Mouse (Mus musculus) hindbrain, postnatal 0 days (tissue): ENCODE data around the gene Plk5. TPM values are rescaled to one million over a fixed set of nuclear protein-coding genes. Genes with fewer than 3 reads are reported as not detected.

Experiments
- ATAC-seq: fragments of 200-750 bp; cut with Nextera tagmentation; 2 replicates; pipeline ENCODE4 v1.8.0; 2017; ENCODE audit warnings: mild to moderate bottlenecking, moderate TSS enrichment, moderate library complexity
- DNase-seq: peaks from one replicate; pipeline ENCODE4 v3.0.0-alpha.2; 2015; ENCODE audit warnings: low spot score
- H3K27ac ChIP-seq: fragments of 300-500 bp; sonication (generic); 2 replicates; pipeline ENCODE4 v1.5.1; 2014; ENCODE audit warnings: mild to moderate bottlenecking
- H3K27me3 ChIP-seq: fragments of 300-500 bp; sonication (generic); 2 replicates; pipeline ENCODE4 v1.6.1; 2014; ENCODE audit warnings: low read length, mixed read lengths; ENCODE audit not compliant: insufficient read depth
- H3K36me3 ChIP-seq: fragments of 300-500 bp; sonication (generic); 2 replicates; pipeline ENCODE4 v1.6.1; 2014; ENCODE audit warnings: low read length, mixed read lengths; ENCODE audit not compliant: insufficient read depth
- H3K4me1 ChIP-seq: fragments of 300-500 bp; sonication (generic); 2 replicates; pipeline ENCODE4 v1.6.1; 2014; ENCODE audit warnings: antibody characterized with exemption, low read length, mixed read lengths; ENCODE audit not compliant: insufficient read depth
- H3K4me2 ChIP-seq: fragments of 300-500 bp; sonication (generic); 2 replicates; pipeline ENCODE4 v1.6.1; 2014; ENCODE audit warnings: low read depth, mild to moderate bottlenecking, low read length, moderate library complexity, mixed read lengths
- H3K4me3 ChIP-seq: fragments of 300-500 bp; sonication (generic); 2 replicates; pipeline ENCODE4 v1.5.1; 2014; ENCODE audit warnings: low read length
- H3K9ac ChIP-seq: fragments of 300-500 bp; sonication (generic); replicated peaks from 2 replicates; pipeline ENCODE4 v1.6.1; 2014; ENCODE audit warnings: mild to moderate bottlenecking, low read length, moderate library complexity, mixed read lengths
- H3K9me3 ChIP-seq: fragments of 300-500 bp; sonication (generic); 2 replicates; pipeline ENCODE4 v1.6.1; 2016; ENCODE audit warnings: low read length, mixed read lengths
- CTCF ChIP-seq: IDR thresholded peaks from 2 replicates; pipeline ENCODE4 v1.5.1; 2016; ENCODE audit warnings: antibody characterized with exemption, control low read depth, low read depth
- WGBS: fragments of 180-500 bp; shearing (Covaris S2); extraction: QIAGEN DNeasy Blood & Tissue Kit; methylation state at CpG from one replicate; pipeline ENCODE4 v1.1.7; 2014; 5-methylcytosine and 5-hydroxymethylcytosine counted together
- polyA plus RNA-seq: library from polyadenylated mRNA; unstranded; fragments of >200 nt; fragmentation: Nextera tagmentation; extraction: Ambion mirVana; gene quantifications from 2 replicates; pipeline ENCODE4 v1.2.1, GENCODE M21; 2015
- total RNA-seq: library from RNA; depleted of rRNA; stranded (reverse); fragments of >200 nt; gene quantifications from 2 replicates; pipeline ENCODE4 v1.2.3, GENCODE M21; 2014

Plk5 gene
- total and polyA plus RNA-seq, 2 experiments from 2014 or later, result 8.9 to 15.7 TPM

DNA sequence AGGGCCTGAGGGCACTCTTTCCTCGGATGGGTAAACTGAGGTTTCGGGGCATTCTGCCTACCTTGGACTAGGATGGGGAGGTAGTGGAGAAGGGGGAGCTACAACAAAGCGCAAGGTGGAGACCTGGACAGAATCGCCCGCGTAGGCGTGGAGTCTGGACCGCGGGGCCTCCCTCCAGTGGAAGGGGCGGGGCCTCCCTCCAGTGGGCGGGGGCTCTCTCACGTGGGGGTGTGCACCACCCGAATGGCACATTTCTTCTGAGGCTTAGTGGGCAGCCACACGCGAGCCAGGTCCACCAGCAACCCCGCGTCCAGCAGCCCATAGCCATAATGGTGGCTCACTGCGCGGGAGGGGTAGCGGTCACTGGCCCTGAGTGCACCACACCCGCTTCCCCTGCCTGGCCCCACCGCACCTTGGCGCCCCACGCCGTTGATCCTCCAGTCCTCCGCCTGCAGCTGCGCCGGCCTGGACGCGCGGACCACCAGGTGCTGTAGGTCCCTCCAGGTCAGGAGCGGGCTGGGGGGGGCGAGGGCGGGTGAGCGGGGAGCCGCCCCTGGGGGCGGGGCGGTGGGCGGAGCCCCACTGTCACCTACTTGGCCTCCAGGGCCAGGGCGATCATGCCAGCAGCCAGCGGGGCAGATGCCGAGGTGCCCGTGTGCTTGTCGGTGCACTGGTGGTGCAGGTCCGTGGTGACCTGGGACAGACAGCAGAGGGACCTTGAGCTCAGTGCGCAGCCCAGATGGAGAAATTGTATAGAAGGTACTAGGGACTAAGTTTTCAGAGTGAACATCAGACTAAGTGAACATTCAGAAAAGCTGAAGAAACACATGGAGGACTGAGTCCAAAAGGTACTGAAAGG lies 32.8 kb upstream of the Plk5 start:
- Histone ChIP-seq H3K36me3 (no peaks in the 10 kb centered on the region), H3K4me1 (peaks cover 14% of the 10 kb centered on the region; the same call in 1 of the 2 replicates), H3K27me3 (no peaks in the 10 kb centered on the region), H3K4me3 (peak overlapping the region; percentile 45), H3K9ac (peak overlapping the region; percentile 53), H3K27ac (peak overlapping the region; percentile 48; the same call in 1 of the 2 replicates), H3K9me3 (no peaks in the 10 kb centered on the region), H3K4me2 (peak overlapping the region; percentile 84)
- ATAC-seq (peak; percentile 30; the same call in 1 of the 2 replicates), DNase-seq (peak; percentile 35)
- WGBS, result 2% methylated on average over 38 of the region's 46 CpGs
- TF ChIP-seq CTCF, result no peak

- no peak overlapping the region for H3K9ac ChIP-seq
- H3K27ac ChIP-seq, result no peak overlapping the region
- 75% methylated on average over 17 of the region's 17 CpGs for WGBS
- peak overlapping the region; percentile 45 for H3K4me3 ChIP-seq
- no peak for TF ChIP-seq CTCF
- no peaks in the 10 kb centered on the region for H3K36me3 ChIP-seq
- H3K27me3 ChIP-seq, result no peaks in the 10 kb centered on the region
- H3K4me2 ChIP-seq, result peak overlapping the region; percentile 84
- H3K4me1 ChIP-seq, result peaks cover 14% of the 10 kb centered on the region; the same call in 1 of the 2 replicates
- DNase-seq (no peak), ATAC-seq (no peak)
- H3K9me3 ChIP-seq, result no peaks in the 10 kb centered on the region
Measured at GRCm38 (mm10) chr10:80324120-80325037, 31.9 kb upstream of the Plk5 start.

DNA sequence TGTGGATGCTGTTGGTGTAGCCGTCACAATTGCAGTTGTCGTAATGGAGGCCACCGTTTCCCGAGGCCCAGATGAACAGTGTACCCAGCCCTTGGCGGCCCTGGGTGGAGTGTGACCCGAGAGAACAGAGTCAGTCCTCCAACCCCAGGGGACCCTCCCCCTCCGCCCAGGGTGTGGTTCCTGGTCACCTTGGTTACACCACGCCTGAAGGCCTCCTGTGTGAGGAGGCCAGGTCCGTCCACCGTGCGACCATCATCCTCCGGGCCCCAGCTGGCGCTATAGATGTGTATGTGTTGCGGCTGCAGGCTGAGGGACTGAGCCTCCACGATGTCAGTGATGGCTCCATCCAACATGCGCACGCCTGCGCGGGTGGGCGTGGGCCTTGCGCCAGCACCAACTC lies 31.2 kb upstream of the Plk5 start:
- no peak overlapping the region for H3K27ac ChIP-seq
- no peak overlapping the region for H3K4me3 ChIP-seq
- no peaks in the 10 kb centered on the region for H3K9me3 ChIP-seq
- H3K4me2 ChIP-seq, result no peak overlapping the region
- ATAC-seq (no peak), DNase-seq (no peak)
- no peak for TF ChIP-seq CTCF
- no peaks in the 10 kb centered on the region for H3K27me3 ChIP-seq
- H3K4me1 ChIP-seq, result peaks cover 14% of the 10 kb centered on the region; the same call in 1 of the 2 replicates
- 88% methylated on average over 21 of the region's 21 CpGs for WGBS
- H3K9ac ChIP-seq, result no peak overlapping the region
- no peaks in the 10 kb centered on the region for H3K36me3 ChIP-seq

DNA sequence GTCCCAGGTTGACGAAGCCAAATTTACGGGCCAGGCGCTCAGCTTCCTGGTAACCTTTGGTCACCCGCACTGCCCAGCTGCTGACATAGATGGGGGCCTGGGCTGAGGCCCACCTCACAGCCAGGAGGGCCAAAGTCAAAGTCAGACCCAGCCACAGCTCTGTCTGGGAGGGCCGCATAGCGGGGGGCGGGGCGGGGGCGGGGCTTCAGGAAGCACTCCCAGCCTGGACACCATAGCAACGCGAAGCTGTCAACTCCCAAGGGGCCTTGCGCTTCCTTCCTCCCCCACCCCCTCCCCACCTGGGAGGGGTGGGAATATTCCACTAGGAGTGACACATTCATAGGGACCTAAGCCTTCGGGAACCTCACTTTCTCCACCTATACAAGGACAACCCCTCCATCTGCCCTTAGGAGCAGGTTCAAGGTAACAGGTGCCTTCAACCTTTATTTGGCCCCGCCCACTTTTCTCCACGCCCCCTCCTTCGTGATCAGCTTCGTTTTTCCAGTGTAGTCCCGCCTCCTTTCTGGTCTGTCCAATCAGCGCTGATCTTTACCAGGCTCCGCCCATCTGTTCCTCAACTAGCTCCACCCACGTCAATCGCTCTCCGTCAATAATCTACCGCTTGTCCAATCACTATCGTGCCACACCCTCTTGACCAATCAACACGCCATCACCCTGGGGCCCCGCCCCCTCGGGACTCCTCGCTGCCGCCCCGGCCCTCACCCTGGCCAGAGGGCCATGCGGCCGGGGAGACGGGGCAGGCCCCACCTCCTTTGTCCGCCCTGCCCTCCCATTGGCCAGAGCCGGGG lies 26.8 kb upstream of the Plk5 start, which contains the start of the genes Pcsk4 and Reep6:
Gene Pcsk4, minus strand, starts transcription at position 226 of the 809 bp plus-strand sequence.
Gene Reep6, plus strand, starts transcription at position 681 of the 809 bp plus-strand sequence.
- DNase-seq (peak; percentile 98), ATAC-seq (peak; percentile 97)
- TF ChIP-seq CTCF, result no peak
- Histone ChIP-seq H3K4me2 (peak within 1 kb of the TSS; percentile 74), H3K27me3 (no peaks in the 10 kb centered on the region), H3K27ac (no peak within 1 kb of the TSS), H3K9ac (peak within 1 kb of the TSS; percentile 50), H3K4me3 (peak within 1 kb of the TSS; percentile 44), H3K9me3 (no peaks in the 10 kb centered on the region), H3K4me1 (peaks cover 6% of the 10 kb centered on the region), H3K36me3 (no peaks in the 10 kb centered on the region)
- 5% methylated on average over 36 of the region's 36 CpGs for WGBS

GRCm38 (mm10) chr10:80330084-80330483 lies 26.2 kb upstream of the Plk5 start:
- Histone ChIP-seq H3K27ac (no peak overlapping the region), H3K4me1 (peaks cover 6% of the 10 kb centered on the region), H3K9ac (peak overlapping the region; percentile 50), H3K36me3 (no peaks in the 10 kb centered on the region), H3K4me3 (peak overlapping the region; percentile 44), H3K27me3 (no peaks in the 10 kb centered on the region), H3K4me2 (peak overlapping the region; percentile 74), H3K9me3 (no peaks in the 10 kb centered on the region)
- 2% methylated on average over 41 of the region's 41 CpGs for WGBS
- no peak for TF ChIP-seq CTCF
- no peak for DNase-seq
- ATAC-seq, result no peak

GRCm38 (mm10) chr10:80330888-80331287 lies 25.4 kb upstream of the Plk5 start:
- WGBS, result 72% methylated on average over 2 of the region's 2 CpGs
- no peak for ATAC-seq
- Histone ChIP-seq H3K36me3 (no peaks in the 10 kb centered on the region), H3K27me3 (no peaks in the 10 kb centered on the region), H3K4me1 (peaks cover 6% of the 10 kb centered on the region), H3K9ac (no peak overlapping the region), H3K4me2 (peak overlapping the region; percentile 74), H3K4me3 (no peak overlapping the region), H3K27ac (no peak overlapping the region), H3K9me3 (no peaks in the 10 kb centered on the region)
- DNase-seq, result no peak
- no peak for TF ChIP-seq CTCF
